ENCODE assay signal across 9 mouse cellular contexts in genomic region chr6:72371147-72371546, GRCm38 (mm10). TPM values are rescaled to one million over a fixed set of nuclear protein-coding genes. Genes with fewer than 3 reads are reported as not detected.
A peak's percentile ranks its signal among the peaks of the same experiment; 100 is the strongest.
DNase-seq lines count a peak whose midpoint lies in the region; ATAC-seq and TF ChIP-seq lines count a peak whose summit lies in the region.
"Had no signal": no experiment of that assay in that cellular context is flagged by ENCODE, and none has a peak within 500 bp of the region (broad histone marks: within the 10 kb centered on the region; RNA-seq: fewer than 3 reads in every experiment).

No protein-coding gene starts in this region.

- no peak for DNase-seq in hindbrain, embryonic 11.5 days (ENCODE audit: low spot score)
- no peak for DNase-seq in spleen, adult 2 months (ENCODE audit: low read depth in 1 of 2, low spot score in 2 of 2)
- no peak for DNase-seq in spleen, postnatal 10 days (ENCODE audit: low spot score in 2 of 2)
- peak; percentile 64 for DNase-seq in heart, postnatal 4 days
- no peak for DNase-seq in stomach, postnatal 0 days (ENCODE audit: low spot score)
- no peak for DNase-seq in spleen, postnatal 14 days (ENCODE audit: low spot score in 2 of 2)

- no peaks in the 10 kb centered on the region for H3K27me3 ChIP-seq in hindbrain, embryonic 11.5 days (ENCODE audit: control insufficient read depth, insufficient read depth, low read length)
- H3K27me3 ChIP-seq in hindbrain, embryonic 12.5 days, result no peaks in the 10 kb centered on the region
- no peaks in the 10 kb centered on the region for H3K27me3 ChIP-seq in spleen, adult 2 months (ENCODE audit: control insufficient read depth, insufficient read depth, low read length)
- H3K27me3 ChIP-seq in stomach, postnatal 0 days (ENCODE audit: control insufficient read depth, insufficient read depth, low read length), result no peaks in the 10 kb centered on the region

- H3K9me3 ChIP-seq in hindbrain, embryonic 11.5 days (ENCODE audit: control insufficient read depth, low read length), result no peaks in the 10 kb centered on the region
- no peaks in the 10 kb centered on the region for H3K9me3 ChIP-seq in hindbrain, embryonic 12.5 days (replicated peaks)
- no peaks in the 10 kb centered on the region for H3K9me3 ChIP-seq in stomach, postnatal 0 days (ENCODE audit: control insufficient read depth, low read length)

- no peak overlapping the region for H3K4me3 ChIP-seq in hindbrain, embryonic 11.5 days (ENCODE audit: low read depth, low read length)
- H3K4me3 ChIP-seq in hindbrain, embryonic 12.5 days, result no peak overlapping the region
- no peak overlapping the region for H3K4me3 ChIP-seq in spleen, adult 2 months (ENCODE audit: extremely low read depth, insufficient read depth, insufficient read length)
- no peak overlapping the region for H3K4me3 ChIP-seq in stomach, postnatal 0 days (ENCODE audit: low read depth, low read length)

- no peak for TF ChIP-seq EP300 in stomach, postnatal 0 days (optimal IDR thresholded peaks at IDR 0.05)

- no peak for TF ChIP-seq CTCF in spleen, adult 2 months (IDR thresholded peaks at IDR 0.05; ENCODE audit: extremely low read depth, insufficient read depth, insufficient read length, insufficient replicate concordance)
- no peak for TF ChIP-seq CTCF in stomach, postnatal 0 days (IDR thresholded peaks at IDR 0.05; ENCODE audit: low read depth)

- H3K36me3 ChIP-seq in hindbrain, embryonic 11.5 days (ENCODE audit: control insufficient read depth, insufficient read depth, low read length), result no peaks in the 10 kb centered on the region
- no peaks in the 10 kb centered on the region for H3K36me3 ChIP-seq in hindbrain, embryonic 12.5 days
- peaks cover 1% of the 10 kb centered on the region; the same call in 1 of the 2 replicates for H3K36me3 ChIP-seq in spleen, adult 2 months (ENCODE audit: control insufficient read depth, insufficient read depth, low read length)
- H3K36me3 ChIP-seq in stomach, postnatal 0 days (ENCODE audit: control insufficient read depth, insufficient read depth, low read length), result no peaks in the 10 kb centered on the region

- peak overlapping the region; percentile 27; the same call in 1 of the 2 replicates for H3K9ac ChIP-seq in hindbrain, embryonic 11.5 days (ENCODE audit: low read depth, low read length)
- no peak overlapping the region for H3K9ac ChIP-seq in hindbrain, embryonic 12.5 days
- H3K9ac ChIP-seq in stomach, postnatal 0 days (ENCODE audit: low read length), result no peak overlapping the region

- no peak overlapping the region for H3K4me2 ChIP-seq in hindbrain, embryonic 11.5 days (replicated peaks; ENCODE audit: low read depth, low read length)
- no peak overlapping the region for H3K4me2 ChIP-seq in hindbrain, embryonic 12.5 days (replicated peaks)
- H3K4me2 ChIP-seq in stomach, postnatal 0 days (replicated peaks; ENCODE audit: low read depth), result no peak overlapping the region

- TF ChIP-seq POLR2A in spleen, adult 2 months (IDR thresholded peaks at IDR 0.05; ENCODE audit: low read depth, low read length), result no peak

- H3K4me1 ChIP-seq in hindbrain, embryonic 11.5 days (replicated peaks; ENCODE audit: control insufficient read depth, insufficient read depth, low read length), result no peaks in the 10 kb centered on the region
- 0 out of 2 replicates have a peak, but pooled peaks cover 5% of the 10 kb centered on the region for H3K4me1 ChIP-seq in hindbrain, embryonic 12.5 days
- peaks cover 8% of the 10 kb centered on the region for H3K4me1 ChIP-seq in spleen, adult 2 months (ENCODE audit: control insufficient read depth, insufficient read depth, insufficient read length)
- H3K4me1 ChIP-seq in stomach, postnatal 0 days (replicated peaks; ENCODE audit: control insufficient read depth, insufficient read depth), result peaks cover 6% of the 10 kb centered on the region; the same call in 1 of the 2 replicates

- no peak for ATAC-seq in hindbrain, embryonic 11.5 days (ENCODE audit: low FRiP score)
- no peak for ATAC-seq in hindbrain, embryonic 12.5 days (ENCODE audit: low FRiP score)
- peak; percentile 41; the same call in 1 of the 2 replicates for ATAC-seq in stomach, postnatal 0 days (ENCODE audit: low FRiP score, low TSS enrichment)
- no peak for ATAC-seq in inflammation-experienced regulatory T-cells, adult 6 months

- 57% methylated on average over 5 of the region's 5 CpGs for WGBS in hindbrain, embryonic 11.5 days
- WGBS in hindbrain, embryonic 12.5 days, result 48% methylated on average over 5 of the region's 5 CpGs
- WGBS in spleen, adult 2 months, result 85% methylated on average over 5 of the region's 5 CpGs
- WGBS in stomach, postnatal 0 days, result 26% methylated on average over 5 of the region's 5 CpGs

- no peak overlapping the region for H3K27ac ChIP-seq in hindbrain, embryonic 11.5 days (ENCODE audit: low read depth, low read length)
- no peak overlapping the region for H3K27ac ChIP-seq in hindbrain, embryonic 12.5 days
- H3K27ac ChIP-seq in spleen, adult 2 months (ENCODE audit: insufficient read depth, low read length), result peak overlapping the region; percentile 51
- H3K27ac ChIP-seq in stomach, postnatal 0 days (replicated peaks), result peak overlapping the region; percentile 76

RNA-seq across cellular contexts. Expression of gene Rnf181, which starts 4.4 kb away (rescaled TPM):
- polyA plus RNA-seq in hindbrain, embryonic 11.5 days (2014; fragmentation: Nextera tagmentation; extraction: Ambion mirVana), result 106 and 111 TPM in 2 replicates
- polyA plus RNA-seq in hindbrain, embryonic 12.5 days (2016; fragmentation: Nextera tagmentation; extraction: Ambion mirVana), result 95.0 and 98.3 TPM in 2 replicates
- 62.4 and 65.8 TPM in 2 replicates for polyA plus RNA-seq in spleen, adult 2 months (2012; rRNA removed)
- 10 to 100 TPM; 41.1 to 42.4 TPM for total RNA-seq in heart, postnatal 4 days (2021)
- polyA plus RNA-seq in stomach, postnatal 0 days (2015; fragmentation: Nextera tagmentation; extraction: Ambion mirVana), result 136 and 137 TPM in 2 replicates
- polyA plus RNA-seq in inflammation-experienced regulatory T-cells, adult 6 months (2017; shearing (Covaris generic)), result 100 to 1,000 TPM; 107 to 150 (median 144) TPM

RNA-seq across cellular contexts. Expression of gene Vamp5, which starts 9.1 kb away (rescaled TPM):
- polyA plus RNA-seq in hindbrain, embryonic 11.5 days (2014; fragmentation: Nextera tagmentation; extraction: Ambion mirVana), result 13.4 and 13.7 TPM in 2 replicates
- polyA plus RNA-seq in hindbrain, embryonic 12.5 days (2016; fragmentation: Nextera tagmentation; extraction: Ambion mirVana), result 10.0 and 11.0 TPM in 2 replicates
- polyA plus RNA-seq in spleen, adult 2 months (2012; rRNA removed), result 51.3 and 55.6 TPM in 2 replicates
- total RNA-seq in heart, postnatal 4 days (2021), result 10 to 100 TPM; 33.4 to 36.0 TPM
- polyA plus RNA-seq in stomach, postnatal 0 days (2015; fragmentation: Nextera tagmentation; extraction: Ambion mirVana), result 20.2 and 22.2 TPM in 2 replicates
- 10 to 100 TPM; 67.7 to 70.9 (median 69.7) TPM for polyA plus RNA-seq in inflammation-experienced regulatory T-cells, adult 6 months (2017; shearing (Covaris generic))

RNA-seq across cellular contexts. Expression of gene Tmem150a, which starts 15.9 kb away (rescaled TPM):
- polyA plus RNA-seq in hindbrain, embryonic 11.5 days (2014; fragmentation: Nextera tagmentation; extraction: Ambion mirVana), result 7.0 and 9.2 TPM in 2 replicates
- polyA plus RNA-seq in hindbrain, embryonic 12.5 days (2016; fragmentation: Nextera tagmentation; extraction: Ambion mirVana), result 8.5 and 10.0 TPM in 2 replicates
- 21.7 and 24.6 TPM in 2 replicates for polyA plus RNA-seq in spleen, adult 2 months (2012; rRNA removed)
- total RNA-seq in heart, postnatal 4 days (2021), result 10 to 100 TPM in 1 of 2 experiments, 1 to 10 TPM in 1; 9.8 to 12.3 TPM
- 7.7 and 8.4 TPM in 2 replicates for polyA plus RNA-seq in stomach, postnatal 0 days (2015; fragmentation: Nextera tagmentation; extraction: Ambion mirVana)
- 1 to 10 TPM in 1 of 3 experiments, under 1 TPM in 2; 0.57 to 1.1 (median 0.67) TPM for polyA plus RNA-seq in inflammation-experienced regulatory T-cells, adult 6 months (2017; shearing (Covaris generic))
- total RNA-seq: common myeloid progenitor, adult 5-6 weeks had no signal

RNA-seq across cellular contexts. Expression of gene Vamp8, which starts 19.4 kb away (rescaled TPM):
- polyA plus RNA-seq in hindbrain, embryonic 11.5 days (2014; fragmentation: Nextera tagmentation; extraction: Ambion mirVana), result 35.2 and 37.9 TPM in 2 replicates
- 43.9 and 45.5 TPM in 2 replicates for polyA plus RNA-seq in hindbrain, embryonic 12.5 days (2016; fragmentation: Nextera tagmentation; extraction: Ambion mirVana)
- 100 and 107 TPM in 2 replicates for polyA plus RNA-seq in spleen, adult 2 months (2012; rRNA removed)
- total RNA-seq in heart, postnatal 4 days (2021), result 100 to 1,000 TPM; 105 to 121 TPM
- 368 and 396 TPM in 2 replicates for polyA plus RNA-seq in stomach, postnatal 0 days (2015; fragmentation: Nextera tagmentation; extraction: Ambion mirVana)
- 100 to 1,000 TPM; 338 to 440 (median 338) TPM for polyA plus RNA-seq in inflammation-experienced regulatory T-cells, adult 6 months (2017; shearing (Covaris generic))

RNA-seq across cellular contexts. Expression of gene 0610030E20Rik, which starts 24.0 kb away (rescaled TPM):
- 17.6 and 28.4 TPM in 2 replicates for polyA plus RNA-seq in hindbrain, embryonic 11.5 days (2014; fragmentation: Nextera tagmentation; extraction: Ambion mirVana)
- 26.1 and 28.2 TPM in 2 replicates for polyA plus RNA-seq in hindbrain, embryonic 12.5 days (2016; fragmentation: Nextera tagmentation; extraction: Ambion mirVana)
- 19.9 and 23.1 TPM in 2 replicates for polyA plus RNA-seq in spleen, adult 2 months (2012; rRNA removed)
- 10 to 100 TPM; 12.7 to 13.0 TPM for total RNA-seq in heart, postnatal 4 days (2021)
- 19.6 and 20.5 TPM in 2 replicates for polyA plus RNA-seq in stomach, postnatal 0 days (2015; fragmentation: Nextera tagmentation; extraction: Ambion mirVana)
- polyA plus RNA-seq in inflammation-experienced regulatory T-cells, adult 6 months (2017; shearing (Covaris generic)), result 10 to 100 TPM; 18.2 to 25.5 (median 19.7) TPM

Comparison
In these comparisons a context has a peak if more than half of its experiments do, and no peak if none do; other contexts are left out.
1. H3K27ac ChIP-seq: peak in spleen, adult 2 months (single experiment) and stomach, postnatal 0 days (single experiment); none in hindbrain, embryonic 11.5 days (single experiment) and hindbrain, embryonic 12.5 days (single experiment).